Mouse (Mus musculus) cerebellum, adult 2 months (tissue): ENCODE data around the gene St6galnac4. TPM values are rescaled to one million over a fixed set of nuclear protein-coding genes. Genes with fewer than 3 reads are reported as not detected.
A peak's percentile ranks its signal among the peaks of the same experiment; 100 is the strongest.

Experiments
- DNase-seq, 2 experiments: peaks; one replicate each; pipeline ENCODE4 v3.0.0; 2021
- H3K27ac ChIP-seq: fragments of 200-500 bp; 2 replicates; pipeline ENCODE4 v1.5.1; 2012; ENCODE audit warnings: low read length, control low read depth, inconsistent platforms; ENCODE audit not compliant: insufficient read depth
- H3K27me3 ChIP-seq: fragments of 200-500 bp; 2 replicates; pipeline ENCODE4 v1.6.1; 2012; ENCODE audit warnings: inconsistent platforms, mild to moderate bottlenecking, low read length, moderate library complexity; ENCODE audit not compliant: control insufficient read depth, insufficient read depth
- H3K4me1 ChIP-seq: fragments of 200-500 bp; 2 replicates; pipeline ENCODE4 v1.6.1; 2011; ENCODE audit warnings: low read length; ENCODE audit not compliant: control insufficient read depth, insufficient read depth
- H3K4me3 ChIP-seq: fragments of 200-500 bp; replicated peaks from 2 replicates; pipeline ENCODE3; 2011; ENCODE audit warnings: mild to moderate bottlenecking, low read depth, low read length, control low read depth; ENCODE audit not compliant: insufficient read depth
- CTCF ChIP-seq: fragments of 200-500 bp; IDR thresholded peaks from 2 replicates; pipeline ENCODE4 v1.5.1; 2011; ENCODE audit warnings: low read depth, mild to moderate bottlenecking, control low read depth, low read length, moderate library complexity, borderline replicate concordance; ENCODE audit not compliant: insufficient read depth
- POLR2A ChIP-seq: fragments of 200-500 bp; IDR thresholded peaks from 2 replicates; pipeline ENCODE4 v1.6.1; 2011; ENCODE audit warnings: low read length, control low read depth, borderline replicate concordance; ENCODE audit not compliant: insufficient read depth
- WGBS: fragments of 180-500 bp; shearing (Covaris S2); methylation state at CpG from one replicate; pipeline ENCODE4 v1.1.7; 2018; 5-methylcytosine and 5-hydroxymethylcytosine counted together
- polyA plus RNA-seq: library from polyadenylated mRNA; depleted of rRNA; stranded (reverse); fragments of >200 nt; gene quantifications from 2 replicates; pipeline ENCODE4 v1.2.3, GENCODE M21; 2012

St6galnac4 gene
- polyA plus RNA-seq, 1 experiment = 91.4 TPM

GRCm38 (mm10) chr2:32617109-32617508 lies 30.2 kb downstream of the St6galnac4 start:
- H3K27ac ChIP-seq = no peak overlapping the region
- 94% methylated on average over 1 of the region's 1 CpGs for WGBS
- no peak for DNase-seq
- no peak overlapping the region for H3K4me3 ChIP-seq
- no peaks in the 10 kb centered on the region for H3K27me3 ChIP-seq
- no peaks in the 10 kb centered on the region for H3K4me1 ChIP-seq
- TF ChIP-seq CTCF (no peak), POLR2A (no peak)

- WGBS = 94% methylated on average over 4 of the region's 4 CpGs
- Histone ChIP-seq H3K27me3 (no peaks in the 10 kb centered on the region), H3K27ac (no peak overlapping the region), H3K4me1 (no peaks in the 10 kb centered on the region), H3K4me3 (no peak overlapping the region)
- no peak for TF ChIP-seq POLR2A
- peak; percentile 42; the same call in 1 of the 2 replicates for TF ChIP-seq CTCF
- DNase-seq = no peak
Observed at GRCm38 (mm10) chr2:32617601-32618000, 30.7 kb downstream of the St6galnac4 start.

- H3K27me3 ChIP-seq = no peaks in the 10 kb centered on the region
- no peak for TF ChIP-seq POLR2A
- no peak for TF ChIP-seq CTCF
- no peak overlapping the region for H3K4me3 ChIP-seq
- no peak overlapping the region for H3K27ac ChIP-seq
- no peak for DNase-seq
- 24% methylated on average over 9 of the region's 9 CpGs for WGBS
- no peaks in the 10 kb centered on the region for H3K4me1 ChIP-seq
Observed at GRCm38 (mm10) chr2:32618051-32618450, 31.2 kb downstream of the St6galnac4 start.

- H3K27ac ChIP-seq = peak overlapping the region; percentile 11; the same call in 1 of the 2 replicates
- H3K4me3 ChIP-seq = no peak overlapping the region
- no peak for TF ChIP-seq CTCF
- no peak for TF ChIP-seq POLR2A
- DNase-seq = no peak
- H3K27me3 ChIP-seq = no peaks in the 10 kb centered on the region
- WGBS = 62% methylated on average over 4 of the region's 4 CpGs
- H3K4me1 ChIP-seq = peaks cover 11% of the 10 kb centered on the region
Observed at GRCm38 (mm10) chr2:32620682-32621516, 34.0 kb downstream of the St6galnac4 start.

GRCm38 (mm10) chr2:32621517-32621859 lies 34.6 kb downstream of the St6galnac4 start, which contains the start of gene Ak1:
Gene Ak1 (plus strand): TSS chr2:32621758.
- Histone ChIP-seq H3K27ac (peak within 1 kb of the TSS; percentile 11; the same call in 1 of the 2 replicates), H3K4me1 (peaks cover 14% of the 10 kb centered on the region), H3K27me3 (no peaks in the 10 kb centered on the region), H3K4me3 (no peak within 1 kb of the TSS)
- 21% methylated on average over 7 of the region's 7 CpGs for WGBS
- DNase-seq = no peak
- TF ChIP-seq CTCF (no peak), POLR2A (no peak)

GRCm38 (mm10) chr2:32624111-32624748 lies 37.3 kb downstream of the St6galnac4 start:
- WGBS = 77% methylated on average over 5 of the region's 5 CpGs
- TF ChIP-seq POLR2A (no peak), CTCF (0 out of 2 replicates have a peak, but pooled peaks have one; percentile 1)
- no peaks in the 10 kb centered on the region for H3K27me3 ChIP-seq
- 0 out of 2 replicates have a peak overlapping the region, but pooled peaks have one; percentile 38 for H3K27ac ChIP-seq
- H3K4me1 ChIP-seq = peaks cover 41% of the 10 kb centered on the region
- peak in 1 of 2 experiments; percentile 36 for DNase-seq
- no peak overlapping the region for H3K4me3 ChIP-seq

GRCm38 (mm10) chr2:32625212-32625872 lies 38.4 kb downstream of the St6galnac4 start:
- TF ChIP-seq CTCF (peak; percentile 8; the same call in 1 of the 2 replicates), POLR2A (peak; percentile 99)
- Histone ChIP-seq H3K27ac (peak overlapping the region; percentile 96), H3K27me3 (no peaks in the 10 kb centered on the region), H3K4me3 (peak overlapping the region; percentile 86), H3K4me1 (peaks cover 46% of the 10 kb centered on the region)
- 0% methylated on average over 13 of the region's 13 CpGs for WGBS
- peak; percentile 90 to 93 for DNase-seq
